Mouse (Mus musculus) gonadal fat pad, adult 2 months (tissue): ENCODE results near the gene Rsph3b. TPM values are rescaled to one million over a fixed set of nuclear protein-coding genes. Genes with fewer than 3 reads are reported as not detected.
"Not testable (repeated sequence)": the region's sequence is repeated elsewhere in the genome, so short reads cannot be mapped to it uniquely, and the experiment has no call there.

Source experiments
- DNase-seq: peaks from one replicate; pipeline ENCODE4 v3.0.0-alpha.2; 2012; ENCODE audit warnings: low read depth
- polyA plus RNA-seq: library from polyadenylated mRNA; depleted of rRNA; stranded (reverse); fragments of >200 nt; gene quantifications from 2 replicates; pipeline ENCODE4 v1.2.3, GENCODE M21; 2012

Rsph3b gene
- polyA plus RNA-seq, 1 experiment, result 39.4 TPM

- not testable (repeated sequence) for DNase-seq
Measured at GRCm38 (mm10) chr17:6959543-6960259, 11.2 kb upstream of the Rsph3b start.

- not testable (repeated sequence) for DNase-seq
Measured at GRCm38 (mm10) chr17:6958881-6959280, 10.4 kb upstream of the Rsph3b start.

GRCm38 (mm10) chr17:6948769-6949228, 317 bp upstream of the Rsph3b start:
- not testable (repeated sequence) for DNase-seq

GRCm38 (mm10) chr17:6947637-6947983, 872 bp downstream of the Rsph3b start:
- DNase-seq, result not testable (repeated sequence)

- DNase-seq, result not testable (repeated sequence)
Measured at GRCm38 (mm10) chr17:6942560-6942959, 5.9 kb downstream of the Rsph3b start.

GRCm38 (mm10) chr17:6931625-6932024, 16.9 kb downstream of the Rsph3b start:
- not testable (repeated sequence) for DNase-seq

GRCm38 (mm10) chr17:6920351-6920894, 28.1 kb downstream of the Rsph3b start:
- not testable (repeated sequence) for DNase-seq

- not testable (repeated sequence) for DNase-seq
Measured at GRCm38 (mm10) chr17:6919388-6919787, 29.1 kb downstream of the Rsph3b start.

GRCm38 (mm10) chr17:6915282-6915681, 33.2 kb downstream of the Rsph3b start:
- DNase-seq, result not testable (repeated sequence)

- not testable (repeated sequence) for DNase-seq
Measured at GRCm38 (mm10) chr17:6914066-6914465, 34.4 kb downstream of the Rsph3b start.

GRCm38 (mm10) chr17:6900361-6900760, 48.1 kb downstream of the Rsph3b start:
- DNase-seq, result not testable (repeated sequence)

- not testable (repeated sequence) for DNase-seq
Measured at GRCm38 (mm10) chr17:6897996-6898562, 50.4 kb downstream of the Rsph3b start.

- no peak for DNase-seq
Measured at GRCm38 (mm10) chr17:6896756-6897155, 51.7 kb downstream of the Rsph3b start.

GRCm38 (mm10) chr17:6893332-6893731, 55.1 kb downstream of the Rsph3b start:
- no peak for DNase-seq

- DNase-seq, result no peak
Measured at GRCm38 (mm10) chr17:6891966-6892934, 56.2 kb downstream of the Rsph3b start.

GRCm38 (mm10) chr17:6886445-6886844, 62.0 kb downstream of the Rsph3b start:
- no peak for DNase-seq

GRCm38 (mm10) chr17:6884531-6884930, 64.0 kb downstream of the Rsph3b start:
- no peak for DNase-seq

GRCm38 (mm10) chr17:6881306-6881705, 67.2 kb downstream of the Rsph3b start:
- no peak for DNase-seq

- DNase-seq, result no peak
Measured at GRCm38 (mm10) chr17:6871421-6871820, 77.1 kb downstream of the Rsph3b start.

- DNase-seq, result no peak
Measured at GRCm38 (mm10) chr17:6868810-6869209, 79.7 kb downstream of the Rsph3b start.

GRCm38 (mm10) chr17:6867740-6868139, 80.7 kb downstream of the Rsph3b start:
- no peak for DNase-seq

- no peak for DNase-seq
Measured at GRCm38 (mm10) chr17:6866576-6866975, 81.9 kb downstream of the Rsph3b start.
